Mouse (Mus musculus) CD8-positive naive resting alpha-beta T cell, adult 2 months (primary cell): ENCODE measurements around the gene Ap3d1.

Experiments used
- DNase-seq, 2 experiments: peaks; one replicate each; pipeline ENCODE4 v3.0.0; 2022; ENCODE audit warnings: low read depth in 2 of 2, low spot score in 2 of 2

The Ap3d1 gene

DNA sequence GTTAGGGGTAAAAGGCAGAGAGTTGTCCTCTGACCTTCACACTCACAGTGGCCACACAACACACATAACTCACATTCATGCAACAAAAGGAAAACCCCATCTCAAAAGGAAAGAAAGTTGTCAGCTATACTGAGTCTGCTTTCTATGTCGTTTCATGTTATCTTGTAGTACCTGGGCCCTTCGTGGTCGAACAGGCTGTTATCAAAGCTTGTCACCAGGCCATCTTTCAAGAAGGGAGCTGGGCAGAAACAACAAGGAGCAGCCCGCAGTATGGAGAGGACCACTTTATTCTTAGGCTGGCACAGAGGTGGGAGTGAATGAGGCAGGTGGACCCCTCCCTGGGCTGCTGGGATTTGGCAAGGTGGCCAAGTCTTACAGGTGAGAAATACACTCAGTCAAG, 57.1 kb downstream of the Ap3d1 start:
- no peak for DNase-seq

GRCm38 (mm10) chr10:80684214-80684613, 57.9 kb downstream of the Ap3d1 start:
- DNase-seq = peak; percentile 76 to 82

DNA sequence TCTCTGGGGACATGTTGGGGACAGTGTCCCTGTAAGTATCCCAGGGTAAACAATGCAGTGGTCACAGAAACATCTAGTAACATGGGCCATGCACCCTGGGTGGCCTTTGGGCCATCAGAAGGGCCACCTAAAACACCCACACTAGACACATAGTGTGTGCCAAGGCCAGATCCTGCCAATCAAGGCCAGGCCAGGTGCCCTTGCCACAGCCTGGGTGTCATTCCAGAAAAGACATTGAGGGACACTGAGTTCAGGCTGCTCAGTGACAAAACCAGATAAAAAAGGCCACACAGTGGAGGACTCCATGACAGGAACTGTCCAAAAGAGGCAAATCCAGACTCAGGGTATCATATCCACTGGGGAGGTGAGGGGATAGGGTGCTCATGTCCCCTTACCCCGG, 58.4 kb downstream of the Ap3d1 start:
- DNase-seq = no peak

DNA sequence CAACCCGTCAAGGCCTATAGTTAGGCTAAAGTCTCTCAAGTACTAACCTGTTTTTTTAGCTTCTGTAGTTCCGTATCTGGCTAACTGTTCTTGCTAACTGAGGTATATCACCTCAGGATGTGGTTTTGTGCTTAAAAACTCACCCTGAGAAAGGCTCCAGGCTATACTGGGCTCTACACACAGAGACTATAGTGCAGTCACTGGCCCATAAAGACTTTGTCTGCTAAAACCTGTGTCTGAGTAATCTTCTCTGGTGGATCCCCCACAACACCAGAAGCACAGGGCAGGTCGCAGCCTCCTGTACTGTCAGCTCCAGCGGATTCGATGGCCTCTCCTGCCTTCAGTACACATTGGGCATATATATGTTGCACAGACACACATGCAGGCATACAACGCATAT, 60.1 kb downstream of the Ap3d1 start:
- DNase-seq = peak in 1 of 2 experiments; percentile 47

GRCm38 (mm10) chr10:80680260-80680696, 61.8 kb downstream of the Ap3d1 start:
- DNase-seq = no peak

DNA sequence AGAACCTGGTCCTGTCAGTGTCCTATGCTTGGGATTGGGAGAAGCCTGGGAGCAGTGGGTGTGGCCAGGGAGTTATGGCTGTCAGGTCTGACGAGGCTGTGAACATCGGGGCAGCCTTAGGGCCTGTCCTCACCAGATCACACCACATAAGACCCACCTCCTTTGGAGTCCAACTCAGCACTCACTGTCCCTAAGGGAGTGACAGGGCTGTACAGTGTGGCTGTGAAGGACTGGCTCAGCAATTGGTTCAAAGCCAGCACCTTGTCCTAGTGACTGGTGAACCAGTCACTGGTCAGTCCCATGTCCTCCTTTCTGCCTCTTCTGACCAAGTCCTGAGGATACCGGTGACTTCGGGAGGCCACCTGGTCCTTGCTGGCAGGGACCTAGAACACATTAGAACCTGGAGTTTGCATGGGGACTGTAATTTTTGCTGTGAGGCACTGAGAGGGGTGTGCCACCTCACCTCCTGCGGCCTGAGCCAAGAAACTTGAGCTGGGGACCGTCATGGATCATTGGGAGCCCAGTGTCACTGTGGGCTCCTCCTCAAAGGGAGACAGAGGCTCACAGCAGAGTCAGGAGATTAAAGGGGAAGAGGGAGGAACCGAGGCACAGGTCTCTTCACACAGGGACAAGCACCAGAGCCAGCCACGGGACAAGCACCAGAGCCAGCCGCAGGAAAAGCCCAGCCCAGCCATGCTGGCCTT, 62.4 kb downstream of the Ap3d1 start:
- DNase-seq = no peak

DNA sequence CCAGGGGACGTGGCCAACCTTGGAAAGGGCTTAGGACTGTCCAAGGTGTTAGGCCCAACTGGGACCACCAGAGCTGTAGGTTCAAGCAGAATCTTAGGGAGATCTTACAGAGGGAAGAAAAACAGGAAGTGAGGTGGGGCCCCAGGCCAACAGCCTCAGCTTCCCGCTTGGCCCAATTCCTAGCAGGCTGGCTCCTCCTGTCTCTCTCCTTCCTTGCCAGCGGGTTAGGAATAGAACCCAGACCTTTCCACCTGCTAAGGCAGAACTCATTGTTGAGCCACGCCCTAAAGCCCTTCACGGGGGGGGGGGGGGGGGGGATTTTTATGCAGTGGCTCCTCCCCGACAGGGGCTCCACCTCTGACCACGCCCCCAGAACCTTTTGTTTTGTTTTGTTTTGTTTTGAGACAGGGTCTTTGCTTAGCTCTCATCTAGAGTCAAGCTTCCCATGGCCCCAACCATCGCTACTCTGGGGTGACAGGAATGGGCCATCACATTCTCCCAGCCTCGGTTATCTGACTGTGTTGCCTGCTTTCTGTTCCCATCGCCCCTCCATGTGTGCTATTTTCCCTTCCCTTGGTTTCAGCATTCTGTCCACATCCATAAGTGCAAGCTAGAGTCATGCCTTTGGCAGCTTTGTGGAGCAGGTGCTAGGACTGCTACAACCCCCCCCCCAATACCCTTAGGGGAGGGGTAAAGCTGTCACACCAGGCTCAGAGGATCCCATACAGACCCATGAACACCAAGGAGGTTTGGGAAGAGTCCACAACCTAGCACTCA, 63.3 kb downstream of the Ap3d1 start:
- no peak for DNase-seq

- peak; percentile 90 to 91 for DNase-seq
Observed at GRCm38 (mm10) chr10:80677942-80678436, 64.1 kb downstream of the Ap3d1 start, which contains the start of gene Mknk2. Mknk2 (minus strand) TSS chr10:80678112.

- no peak for DNase-seq
Observed at GRCm38 (mm10) chr10:80677128-80677875, 64.8 kb downstream of the Ap3d1 start.

DNA sequence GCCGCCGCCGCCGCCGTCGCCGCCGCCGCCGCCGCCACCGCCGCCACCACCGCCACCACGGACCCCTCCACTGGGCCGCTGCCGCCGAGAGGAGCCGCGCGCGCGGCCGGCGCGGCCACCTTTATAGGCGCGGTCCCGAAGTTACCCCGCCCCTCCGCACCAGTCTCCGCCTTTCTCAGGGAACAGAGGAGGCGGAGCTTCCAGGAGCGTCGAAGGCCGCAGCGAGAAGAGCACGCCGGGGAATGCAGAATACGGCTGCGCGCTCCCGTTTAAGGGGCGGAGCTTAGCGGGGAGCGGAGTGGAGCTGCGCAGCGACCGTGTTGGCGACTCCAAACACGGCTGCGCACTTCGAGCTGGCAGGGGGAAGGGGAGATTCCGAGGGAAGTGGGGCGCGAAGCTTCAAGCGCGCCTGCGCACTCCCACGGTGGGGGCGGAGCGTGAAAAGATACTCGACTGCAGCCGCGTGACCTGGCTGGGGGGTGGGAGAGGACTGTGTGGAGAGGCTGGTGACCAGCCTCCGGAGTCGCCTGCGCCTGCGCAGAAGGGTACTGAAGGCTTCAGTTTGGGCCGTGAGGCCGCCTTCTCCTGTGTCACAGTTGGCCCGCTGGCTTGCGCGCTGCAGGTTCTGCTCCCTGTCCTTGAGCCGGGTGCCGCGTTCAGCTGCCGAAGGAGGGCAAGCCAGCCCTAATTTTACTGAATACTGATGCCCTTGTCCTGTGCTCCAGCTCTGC, 65.7 kb downstream of the Ap3d1 start:
- DNase-seq = peak; percentile 99

DNA sequence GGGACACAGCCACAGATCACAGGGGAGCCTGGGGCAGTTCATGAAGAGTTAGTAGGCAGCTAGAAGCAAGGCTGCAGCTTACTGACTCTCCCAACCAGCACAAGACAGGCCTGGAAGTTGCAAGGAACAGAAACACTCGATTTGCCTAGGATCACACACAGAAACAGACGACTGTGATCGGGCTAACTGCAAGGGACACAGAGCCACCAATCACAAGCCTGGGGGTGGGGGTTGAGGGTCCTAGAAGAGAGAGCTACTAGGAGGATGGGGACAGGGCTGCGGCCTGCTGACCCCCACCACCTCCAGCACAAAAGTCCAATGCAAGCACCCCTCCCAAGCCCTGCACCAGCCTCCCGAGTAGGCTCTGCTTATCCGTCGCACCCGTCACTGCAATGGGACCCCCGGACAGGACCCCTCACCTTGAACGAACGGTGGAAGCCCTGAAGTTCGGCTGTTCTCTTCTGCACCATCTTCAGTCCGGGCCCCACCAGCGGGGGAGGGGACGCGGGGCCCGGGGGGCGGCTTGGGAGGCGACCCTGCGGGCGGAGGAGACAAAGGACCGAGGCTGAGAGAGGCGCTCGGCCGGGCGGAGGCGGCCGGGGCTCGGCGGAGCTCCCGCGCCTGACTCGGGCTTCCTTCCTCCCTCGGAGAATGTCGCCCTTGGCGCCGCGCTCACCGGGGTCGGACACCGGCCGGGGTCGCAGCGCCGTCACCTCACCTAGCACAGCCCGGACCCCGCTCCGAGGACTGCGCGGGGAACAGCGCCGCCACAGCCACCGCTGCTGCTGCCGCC, 66.5 kb downstream of the Ap3d1 start:
- no peak for DNase-seq

DNA sequence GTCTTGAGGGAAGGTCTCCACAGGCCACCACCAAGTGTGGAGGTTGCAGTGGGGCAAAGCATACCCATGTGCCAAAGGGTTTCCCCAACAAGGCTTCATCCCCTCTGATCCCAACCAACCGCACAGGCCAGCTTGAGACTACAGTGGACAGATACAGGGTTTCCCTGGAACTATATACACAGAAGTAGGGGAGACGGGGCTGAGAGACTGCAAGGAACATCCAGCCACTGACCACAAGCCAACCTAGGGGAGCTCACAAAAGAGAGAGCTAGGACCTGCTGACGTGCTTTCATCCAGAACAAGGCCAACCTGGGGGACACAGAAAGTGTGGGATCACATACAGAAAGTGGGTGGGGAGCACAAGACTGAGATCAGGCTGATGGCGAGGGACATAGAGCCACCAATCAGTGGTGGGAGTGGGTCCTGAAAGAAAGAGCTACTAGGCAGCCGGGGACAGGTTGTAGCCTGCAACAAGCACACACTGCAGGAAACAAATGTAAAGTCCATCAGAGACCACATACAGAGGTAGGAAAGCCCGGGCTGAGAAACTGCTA, 67.1 kb downstream of the Ap3d1 start:
- no peak for DNase-seq

GRCm38 (mm10) chr10:80674161-80674711, 67.8 kb downstream of the Ap3d1 start:
- no peak for DNase-seq

DNA sequence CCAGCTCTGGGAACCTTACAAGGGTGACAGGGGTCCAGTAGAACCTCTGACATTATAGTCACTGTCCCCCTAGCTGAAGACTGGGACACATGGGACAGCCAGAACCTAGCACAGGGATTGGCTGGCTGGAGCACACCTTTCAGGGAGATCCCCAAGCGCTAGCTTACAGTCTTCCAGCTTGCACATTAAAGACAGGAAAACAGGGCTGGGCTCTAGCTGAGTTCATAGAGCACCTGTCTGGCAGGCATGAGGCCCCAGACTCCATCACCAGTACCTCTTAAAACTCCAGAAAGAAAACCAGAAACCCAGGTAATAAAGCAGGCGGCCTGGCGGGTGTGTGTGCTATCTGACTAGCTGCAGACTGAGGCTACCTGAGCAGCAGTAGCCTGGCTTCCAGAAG, 68.4 kb downstream of the Ap3d1 start:
- DNase-seq = no peak

DNA sequence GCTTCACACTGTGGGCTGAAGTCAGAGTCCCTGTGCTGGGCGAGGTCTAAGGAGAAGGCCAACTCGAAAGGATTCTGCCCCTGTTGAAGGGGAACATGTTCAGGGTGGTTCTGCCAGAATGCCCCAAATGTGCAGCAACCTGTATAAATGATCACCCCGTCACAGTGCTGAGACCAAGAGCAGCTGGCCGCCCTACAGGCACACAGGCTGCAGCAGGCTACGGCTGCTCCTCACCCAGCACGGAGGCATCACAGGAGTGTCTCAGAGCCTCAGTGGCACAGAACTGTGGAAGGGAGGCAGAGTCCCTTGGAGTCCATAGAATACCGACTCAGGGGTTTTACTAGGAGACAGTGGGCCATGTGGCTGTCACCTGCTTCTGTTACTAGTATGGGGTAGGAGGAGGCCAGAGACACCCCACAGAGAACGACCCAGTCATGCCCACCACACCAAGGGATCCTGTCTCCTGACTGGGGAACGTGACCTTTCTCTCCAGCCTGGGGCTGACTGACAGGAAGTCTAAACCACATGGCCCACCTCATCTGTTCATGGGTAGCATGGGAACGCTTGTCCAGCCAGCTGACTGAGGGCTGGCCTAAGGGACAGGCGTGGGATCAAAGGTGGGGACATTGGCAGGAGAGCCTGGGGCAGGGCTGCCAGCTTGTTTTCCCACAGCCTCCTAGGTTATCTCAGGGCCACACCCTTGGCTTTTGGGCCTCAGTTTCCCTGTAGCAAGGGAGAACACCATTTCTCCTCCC, 70.0 kb downstream of the Ap3d1 start:
- DNase-seq = no peak

GRCm38 (mm10) chr10:80671251-80671650, 70.8 kb downstream of the Ap3d1 start:
- DNase-seq = no peak

GRCm38 (mm10) chr10:80670531-80670930, 71.5 kb downstream of the Ap3d1 start:
- DNase-seq = no peak

GRCm38 (mm10) chr10:80669737-80670485, 72.2 kb downstream of the Ap3d1 start:
- no peak for DNase-seq
